Mouse (Mus musculus) E14TG2a.4 (cell line): ENCODE data around the gene A4gnt.

Experiments used
- H3K27me3 ChIP-seq: 2 replicates; pipeline ENCODE4 v1.6.1; 2014; ENCODE audit warnings: low read length, control low read depth; ENCODE audit not compliant: insufficient read depth
- H3K36me3 ChIP-seq: 2 replicates; pipeline ENCODE4 v1.6.1; 2014; ENCODE audit warnings: low read length, control low read depth; ENCODE audit not compliant: insufficient read depth
- H3K4me1 ChIP-seq: replicated peaks from 2 replicates; pipeline ENCODE4 v1.6.1; 2014; ENCODE audit warnings: low read depth, low read length, control low read depth
- H3K4me3 ChIP-seq: replicated peaks from 2 replicates; pipeline ENCODE4 v1.5.1; 2014; ENCODE audit warnings: mild to moderate bottlenecking, low read length
- H3K9me3 ChIP-seq: 2 replicates; pipeline ENCODE4 v1.6.1; 2014; ENCODE audit warnings: low read length, control low read depth
- CTCF ChIP-seq: conservative IDR thresholded peaks from 2 replicates; pipeline ENCODE4 v1.5.1; 2014; ENCODE audit warnings: low read length
- NANOG ChIP-seq: IDR thresholded peaks from 2 replicates; pipeline ENCODE4 v1.6.1; 2014; ENCODE audit warnings: borderline replicate concordance, low read length, mixed read lengths
- POU5F1 ChIP-seq: IDR thresholded peaks from 2 replicates; pipeline ENCODE4 v1.6.1; 2014; ENCODE audit warnings: low read length, borderline replicate concordance

The A4gnt gene

GRCm38 (mm10) chr9:99612202-99612601 is at the start of gene A4gnt:
Gene A4gnt (plus strand): TSS chr9:99612502.
- no peaks in the 10 kb centered on the region for H3K9me3 ChIP-seq
- H3K4me1 ChIP-seq: no peaks in the 10 kb centered on the region
- no peak for TF ChIP-seq CTCF
- TF ChIP-seq NANOG: no peak
- no peak for TF ChIP-seq POU5F1
- H3K27me3 ChIP-seq: 0 out of 2 replicates have a peak, but pooled peaks cover 3% of the 10 kb centered on the region
- no peaks in the 10 kb centered on the region for H3K36me3 ChIP-seq
- no peak within 1 kb of the TSS for H3K4me3 ChIP-seq

DNA sequence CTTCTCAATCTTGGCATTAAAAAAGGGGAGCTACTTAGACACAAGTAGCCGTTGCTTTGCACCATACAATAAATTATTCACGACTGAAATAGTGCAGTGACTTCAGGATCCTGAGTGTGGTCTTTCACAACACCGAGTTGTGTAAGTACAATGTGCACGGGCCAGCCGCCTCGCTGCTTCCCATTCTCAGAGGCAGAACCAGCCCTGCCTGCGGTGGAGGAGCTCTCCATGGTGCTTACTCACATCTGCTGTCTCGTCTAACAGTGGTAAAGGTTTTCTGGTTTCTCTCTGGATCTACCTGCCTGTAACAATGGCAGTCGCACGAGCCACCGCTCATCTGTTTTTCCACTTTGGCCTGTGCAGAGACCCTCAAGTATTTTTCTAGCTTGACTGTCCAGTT is 48.6 kb upstream of the A4gnt start:
- Histone ChIP-seq H3K27me3 (no peaks in the 10 kb centered on the region), H3K4me3 (no peak overlapping the region), H3K9me3 (no peaks in the 10 kb centered on the region), H3K36me3 (no peaks in the 10 kb centered on the region), H3K4me1 (peaks cover 15% of the 10 kb centered on the region)
- TF ChIP-seq NANOG (no peak), POU5F1 (no peak), CTCF (no peak)

- Histone ChIP-seq H3K9me3 (no peaks in the 10 kb centered on the region), H3K4me3 (peak overlapping the region; percentile 95), H3K36me3 (no peaks in the 10 kb centered on the region), H3K4me1 (peaks cover 23% of the 10 kb centered on the region), H3K27me3 (0 out of 2 replicates have a peak, but pooled peaks cover 4% of the 10 kb centered on the region)
- no peak for TF ChIP-seq NANOG
- TF ChIP-seq CTCF: no peak
- TF ChIP-seq POU5F1: no peak
Observed at GRCm38 (mm10) chr9:99568023-99568346, 44.3 kb upstream of the A4gnt start.

GRCm38 (mm10) chr9:99568347-99569070 is 43.8 kb upstream of the A4gnt start, which contains the start of gene Armc8:
Gene Armc8 (minus strand): TSS chr9:99568899.
- H3K4me3 ChIP-seq: peak within 1 kb of the TSS; percentile 95
- no peaks in the 10 kb centered on the region for H3K9me3 ChIP-seq
- TF ChIP-seq CTCF (no peak), NANOG (no peak), POU5F1 (no peak)
- H3K4me1 ChIP-seq: peaks cover 20% of the 10 kb centered on the region
- no peaks in the 10 kb centered on the region for H3K36me3 ChIP-seq
- 0 out of 2 replicates have a peak, but pooled peaks cover 4% of the 10 kb centered on the region for H3K27me3 ChIP-seq

- Histone ChIP-seq H3K4me3 (peak overlapping the region; percentile 95), H3K27me3 (0 out of 2 replicates have a peak, but pooled peaks cover 4% of the 10 kb centered on the region), H3K4me1 (peaks cover 16% of the 10 kb centered on the region), H3K36me3 (no peaks in the 10 kb centered on the region), H3K9me3 (no peaks in the 10 kb centered on the region)
- no peak for TF ChIP-seq NANOG
- no peak for TF ChIP-seq POU5F1
- no peak for TF ChIP-seq CTCF
Observed at GRCm38 (mm10) chr9:99569071-99569397, 43.3 kb upstream of the A4gnt start.

- H3K36me3 ChIP-seq: peaks cover 32% of the 10 kb centered on the region
- peaks cover 42% of the 10 kb centered on the region for H3K4me1 ChIP-seq
- H3K4me3 ChIP-seq: peak within 1 kb of the TSS; percentile 96
- TF ChIP-seq CTCF (no peak), POU5F1 (no peak), NANOG (no peak)
- no peaks in the 10 kb centered on the region for H3K9me3 ChIP-seq
- H3K27me3 ChIP-seq: 0 out of 2 replicates have a peak, but pooled peaks cover 4% of the 10 kb centered on the region
Observed at GRCm38 (mm10) chr9:99575677-99576480, 36.4 kb upstream of the A4gnt start, which contains the start of gene Dbr1. Gene Dbr1 (plus strand): TSS chr9:99575799.

DNA sequence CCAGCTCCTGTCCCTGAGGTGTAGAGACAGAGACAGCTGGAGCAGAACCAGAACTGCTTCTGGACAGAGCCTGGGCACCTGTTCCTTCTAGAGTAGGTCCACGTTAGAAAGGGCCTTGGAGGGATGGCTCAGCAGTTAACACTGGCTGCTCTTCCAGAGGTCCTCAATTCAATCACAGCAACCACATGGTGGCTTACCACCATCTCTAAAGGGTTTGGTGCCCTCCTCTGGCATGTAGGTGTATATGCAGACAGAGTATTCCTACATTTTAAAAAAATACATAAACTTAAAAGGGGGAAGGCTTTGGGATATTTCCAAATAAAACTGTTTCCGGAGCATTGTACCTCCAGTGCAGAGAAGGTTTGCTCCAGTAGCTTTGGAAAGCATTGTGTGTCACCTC is 31.6 kb upstream of the A4gnt start:
- Histone ChIP-seq H3K9me3 (no peaks in the 10 kb centered on the region), H3K36me3 (peaks cover 72% of the 10 kb centered on the region), H3K4me1 (peaks cover 36% of the 10 kb centered on the region), H3K4me3 (no peak overlapping the region), H3K27me3 (no peaks in the 10 kb centered on the region)
- TF ChIP-seq NANOG (no peak), POU5F1 (no peak), CTCF (peak; percentile 57)

- Histone ChIP-seq H3K4me3 (no peak overlapping the region), H3K27me3 (peaks cover 17% of the 10 kb centered on the region), H3K4me1 (peaks cover 12% of the 10 kb centered on the region; the same call in 1 of the 2 replicates), H3K36me3 (peaks cover 22% of the 10 kb centered on the region), H3K9me3 (no peaks in the 10 kb centered on the region)
- TF ChIP-seq CTCF (peak; percentile 99), NANOG (no peak), POU5F1 (no peak)
Observed at GRCm38 (mm10) chr9:99587505-99588202, 24.6 kb upstream of the A4gnt start.
